Mouse (Mus musculus) hindbrain, embryonic 11.5 days (tissue): ENCODE results near the gene Kcnc3. TPM values are rescaled to one million over a fixed set of nuclear protein-coding genes. Genes with fewer than 3 reads are reported as not detected.
A peak's percentile ranks its signal among the peaks of the same experiment; 100 is the strongest.

ENCODE experiments used
- ATAC-seq: fragments of 200-750 bp; cut with Nextera tagmentation; 2 replicates; pipeline ENCODE4 v1.8.0; 2017; ENCODE audit warnings: mild to moderate bottlenecking, moderate TSS enrichment, moderate library complexity; ENCODE audit not compliant: low FRiP score
- DNase-seq: peaks from one replicate; pipeline ENCODE4 v3.0.0-alpha.2; 2015; ENCODE audit warnings: low spot score
- H3K27ac ChIP-seq: fragments of 300-500 bp; sonication (generic); 2 replicates; pipeline ENCODE4 v1.5.1; 2014; ENCODE audit warnings: mild to moderate bottlenecking, low read depth, low read length
- H3K27me3 ChIP-seq: fragments of 300-500 bp; sonication (generic); 2 replicates; pipeline ENCODE4 v1.6.1; 2014; ENCODE audit warnings: mild to moderate bottlenecking, low read length, moderate library complexity, mixed read lengths; ENCODE audit not compliant: control insufficient read depth, insufficient read depth
- H3K36me3 ChIP-seq: fragments of 300-500 bp; sonication (generic); 2 replicates; pipeline ENCODE4 v1.6.1; 2014; ENCODE audit warnings: mild to moderate bottlenecking, low read length, moderate library complexity, mixed read lengths; ENCODE audit not compliant: control insufficient read depth, insufficient read depth
- H3K4me1 ChIP-seq: fragments of 300-500 bp; sonication (generic); replicated peaks from 2 replicates; pipeline ENCODE4 v1.6.1; 2014; ENCODE audit warnings: low read length, mixed read lengths; ENCODE audit not compliant: control insufficient read depth, insufficient read depth
- H3K4me2 ChIP-seq: fragments of 300-500 bp; sonication (generic); replicated peaks from 2 replicates; pipeline ENCODE4 v1.6.1; 2014; ENCODE audit warnings: mild to moderate bottlenecking, low read depth, low read length
- H3K4me3 ChIP-seq: fragments of 300-500 bp; sonication (generic); 2 replicates; pipeline ENCODE4 v1.5.1; 2014; ENCODE audit warnings: low read depth, low read length
- H3K9ac ChIP-seq: fragments of 300-500 bp; sonication (generic); 2 replicates; pipeline ENCODE4 v1.6.1; 2014; ENCODE audit warnings: low read depth, low read length
- H3K9me3 ChIP-seq: fragments of 300-500 bp; sonication (generic); 2 replicates; pipeline ENCODE4 v1.6.1; 2016; ENCODE audit warnings: low read length; ENCODE audit not compliant: control insufficient read depth
- WGBS: fragments of 180-500 bp; shearing (Covaris S2); extraction: QIAGEN DNeasy Blood & Tissue Kit; methylation state at CpG from one replicate; pipeline ENCODE4 v1.1.7; 2014; 5-methylcytosine and 5-hydroxymethylcytosine counted together
- polyA plus RNA-seq: library from polyadenylated mRNA; unstranded; fragments of >200 nt; fragmentation: Nextera tagmentation; extraction: Ambion mirVana; gene quantifications from 2 replicates; pipeline ENCODE4 v1.2.1, GENCODE M21; 2014

The Kcnc3 gene
- polyA plus RNA-seq, 1 experiment from 2014 or later, result 2.1 TPM

- 43% methylated on average over 18 of the region's 18 CpGs for WGBS
- no peak overlapping the region for H3K9ac ChIP-seq
- ATAC-seq (no peak), DNase-seq (peak; percentile 9)
- no peaks in the 10 kb centered on the region for H3K27me3 ChIP-seq
- no peaks in the 10 kb centered on the region for H3K36me3 ChIP-seq
- no peaks in the 10 kb centered on the region for H3K9me3 ChIP-seq
- no peak overlapping the region for H3K4me3 ChIP-seq
- H3K4me2 ChIP-seq, result no peak overlapping the region
- H3K27ac ChIP-seq, result no peak overlapping the region
- no peaks in the 10 kb centered on the region for H3K4me1 ChIP-seq
Measured at GRCm38 (mm10) chr7:44623714-44624542, 33.5 kb downstream of the Kcnc3 start.

- H3K27me3 ChIP-seq, result no peaks in the 10 kb centered on the region
- H3K4me1 ChIP-seq, result no peaks in the 10 kb centered on the region
- H3K4me3 ChIP-seq, result no peak overlapping the region
- WGBS, result 82% methylated on average over 3 of the region's 3 CpGs
- no peak for DNase-seq
- ATAC-seq, result no peak
- H3K27ac ChIP-seq, result no peak overlapping the region
- no peaks in the 10 kb centered on the region for H3K9me3 ChIP-seq
- H3K4me2 ChIP-seq, result no peak overlapping the region
- H3K9ac ChIP-seq, result no peak overlapping the region
- no peaks in the 10 kb centered on the region for H3K36me3 ChIP-seq
Measured at GRCm38 (mm10) chr7:44624543-44624826, 34.0 kb downstream of the Kcnc3 start.

- H3K4me3 ChIP-seq, result no peak overlapping the region
- WGBS, result 63% methylated on average over 14 of the region's 14 CpGs
- no peak for DNase-seq
- no peaks in the 10 kb centered on the region for H3K27me3 ChIP-seq
- no peak overlapping the region for H3K9ac ChIP-seq
- ATAC-seq, result no peak
- H3K27ac ChIP-seq, result no peak overlapping the region
- H3K36me3 ChIP-seq, result no peaks in the 10 kb centered on the region
- no peaks in the 10 kb centered on the region for H3K9me3 ChIP-seq
- no peaks in the 10 kb centered on the region for H3K4me1 ChIP-seq
- H3K4me2 ChIP-seq, result no peak overlapping the region
Measured at GRCm38 (mm10) chr7:44624828-44625227, 34.4 kb downstream of the Kcnc3 start.

GRCm38 (mm10) chr7:44625241-44626067 lies 35.0 kb downstream of the Kcnc3 start:
- DNase-seq (no peak), ATAC-seq (no peak)
- H3K27ac ChIP-seq, result no peak overlapping the region
- H3K36me3 ChIP-seq, result no peaks in the 10 kb centered on the region
- no peak overlapping the region for H3K9ac ChIP-seq
- WGBS, result 86% methylated on average over 13 of the region's 13 CpGs
- no peaks in the 10 kb centered on the region for H3K4me1 ChIP-seq
- no peaks in the 10 kb centered on the region for H3K9me3 ChIP-seq
- H3K4me2 ChIP-seq, result no peak overlapping the region
- no peak overlapping the region for H3K4me3 ChIP-seq
- no peaks in the 10 kb centered on the region for H3K27me3 ChIP-seq

GRCm38 (mm10) chr7:44626068-44626385 lies 35.6 kb downstream of the Kcnc3 start:
- no peaks in the 10 kb centered on the region for H3K9me3 ChIP-seq
- no peak overlapping the region for H3K27ac ChIP-seq
- H3K27me3 ChIP-seq, result no peaks in the 10 kb centered on the region
- H3K4me2 ChIP-seq, result no peak overlapping the region
- H3K36me3 ChIP-seq, result no peaks in the 10 kb centered on the region
- ATAC-seq, result no peak
- H3K4me3 ChIP-seq, result no peak overlapping the region
- H3K9ac ChIP-seq, result no peak overlapping the region
- DNase-seq, result no peak
- H3K4me1 ChIP-seq, result no peaks in the 10 kb centered on the region
- 63% methylated on average over 1 of the region's 1 CpGs for WGBS

- ATAC-seq (no peak), DNase-seq (no peak)
- Histone ChIP-seq H3K4me1 (no peaks in the 10 kb centered on the region), H3K4me2 (no peak overlapping the region), H3K4me3 (no peak overlapping the region), H3K36me3 (no peaks in the 10 kb centered on the region), H3K27ac (no peak overlapping the region), H3K27me3 (0 out of 2 replicates have a peak, but pooled peaks cover 3% of the 10 kb centered on the region), H3K9ac (no peak overlapping the region), H3K9me3 (no peaks in the 10 kb centered on the region)
- 86% methylated on average over 13 of the region's 13 CpGs for WGBS
Measured at GRCm38 (mm10) chr7:44626966-44627365, 36.5 kb downstream of the Kcnc3 start.

GRCm38 (mm10) chr7:44628402-44629034 lies 38.1 kb downstream of the Kcnc3 start:
- H3K4me1 ChIP-seq, result no peaks in the 10 kb centered on the region
- no peak overlapping the region for H3K4me2 ChIP-seq
- H3K27ac ChIP-seq, result no peak overlapping the region
- no peaks in the 10 kb centered on the region for H3K9me3 ChIP-seq
- H3K4me3 ChIP-seq, result no peak overlapping the region
- 0 out of 2 replicates have a peak, but pooled peaks cover 3% of the 10 kb centered on the region for H3K27me3 ChIP-seq
- no peak for ATAC-seq
- H3K9ac ChIP-seq, result no peak overlapping the region
- 82% methylated on average over 15 of the region's 15 CpGs for WGBS
- no peak for DNase-seq
- H3K36me3 ChIP-seq, result no peaks in the 10 kb centered on the region

- Histone ChIP-seq H3K27me3 (0 out of 2 replicates have a peak, but pooled peaks cover 3% of the 10 kb centered on the region), H3K36me3 (no peaks in the 10 kb centered on the region), H3K4me1 (no peaks in the 10 kb centered on the region), H3K4me3 (no peak overlapping the region), H3K27ac (no peak overlapping the region), H3K9me3 (no peaks in the 10 kb centered on the region), H3K4me2 (no peak overlapping the region), H3K9ac (no peak overlapping the region)
- DNase-seq, result no peak
- ATAC-seq, result 0 out of 2 replicates have a peak, but pooled peaks have one; percentile 35
- 78% methylated on average over 13 of the region's 13 CpGs for WGBS
Measured at GRCm38 (mm10) chr7:44630437-44630836, 40.0 kb downstream of the Kcnc3 start.
